Comparison of ENCODE assay signal across 7 mouse cellular contexts in the genomic region with DNA sequence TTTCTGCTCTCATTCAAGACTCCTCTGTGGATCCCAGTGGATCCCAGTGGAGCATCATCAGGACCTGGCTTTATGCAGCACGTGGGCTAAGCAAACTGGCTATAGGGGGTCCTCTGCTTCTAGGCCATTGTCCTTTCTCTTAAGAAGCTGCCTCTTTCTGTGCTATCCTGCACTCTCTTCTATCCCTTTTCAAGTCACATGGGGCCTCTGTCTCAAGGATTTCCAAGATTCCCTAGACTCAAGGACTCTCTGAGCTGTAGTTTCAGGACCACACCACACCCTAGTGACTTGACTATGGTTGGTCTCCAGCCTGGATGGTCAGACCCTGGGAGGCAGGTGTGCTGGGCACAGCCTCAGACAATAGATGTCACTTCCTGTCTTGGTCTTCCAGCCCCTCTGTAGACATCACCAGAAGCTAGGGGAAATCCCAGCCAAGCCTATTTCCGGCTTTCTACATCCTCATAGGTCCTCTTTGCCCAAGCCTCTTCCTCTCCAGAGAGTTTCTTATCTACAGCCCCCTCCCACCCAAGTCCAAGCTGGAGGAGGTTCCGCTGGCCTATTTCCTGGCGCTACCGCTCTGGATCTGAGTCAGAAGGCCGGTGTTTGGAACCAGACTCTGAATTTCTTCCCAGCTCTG.
DNase-seq lines count a peak whose midpoint lies in the region.

No protein-coding gene starts in this region.

- DNase-seq in CD4-positive, CD25-positive, alpha-beta regulatory T cell, adult 2 months (ENCODE audit: low read depth, low spot score), result peak; percentile 69
- DNase-seq in brain, adult 2 months (ENCODE audit: low read depth, low spot score), result peak; percentile 62
- peak; percentile 72 for DNase-seq in heart, postnatal 4 days
- DNase-seq in lung, postnatal 14 days, result peak; percentile 51
- no peak for DNase-seq in c-Kit-positive CD71-positive TER-119-positive erythroid progenitor cells, embryonic 14.5 days (ENCODE audit: low spot score)
- no peak for DNase-seq in layer of hippocampus, postnatal 25 days (ENCODE audit: extremely low spot score in 1 of 2, low spot score in 1 of 2)
- no peak for DNase-seq in retina, postnatal 1 day

Comparison
In these comparisons a context has a peak if more than half of its experiments do, and no peak if none do; other contexts are left out.
1. DNase-seq: peak in CD4-positive, CD25-positive, alpha-beta regulatory T cell, adult 2 months (single experiment), brain, adult 2 months (single experiment), heart, postnatal 4 days (single experiment) and lung, postnatal 14 days (single experiment); none in c-Kit-positive CD71-positive TER-119-positive erythroid progenitor cells, embryonic 14.5 days (single experiment), layer of hippocampus, postnatal 25 days (0 of 2) and retina, postnatal 1 day (single experiment).